Comparison of ENCODE assay signal across 27 mouse cellular contexts in genomic region chr6:66920786-66921185, GRCm38 (mm10). TPM values are rescaled to one million over a fixed set of nuclear protein-coding genes. Genes with fewer than 3 reads are reported as not detected.
A peak's percentile ranks its signal among the peaks of the same experiment; 100 is the strongest.
DNase-seq lines count a peak whose midpoint lies in the region; ATAC-seq lines count a peak whose summit lies in the region.
"Had no signal": no experiment of that assay in that cellular context is flagged by ENCODE, and none has a peak within 500 bp of the region (broad histone marks: within the 10 kb centered on the region; RNA-seq: fewer than 3 reads in every experiment).

No protein-coding gene starts in this region.

- 90% methylated on average over 4 of the region's 4 CpGs for WGBS in limb, embryonic 10.5 days

- no peaks in the 10 kb centered on the region for H3K36me3 ChIP-seq in limb, embryonic 10.5 days
- H3K36me3 ChIP-seq: embryonic facial prominence, embryonic 13.5 days; embryonic facial prominence, embryonic 15.5 days; forebrain, embryonic 10.5 days; forebrain, embryonic 12.5 days; G1E had no signal

- no peak overlapping the region for H3K27ac ChIP-seq in limb, embryonic 10.5 days
- H3K27ac ChIP-seq: embryonic facial prominence, embryonic 13.5 days; embryonic facial prominence, embryonic 15.5 days; forebrain, embryonic 10.5 days; forebrain, embryonic 12.5 days had no signal

- H3K9me3 ChIP-seq in limb, embryonic 10.5 days (replicated peaks) = no peaks in the 10 kb centered on the region
- H3K9me3 ChIP-seq: embryonic facial prominence, embryonic 13.5 days; embryonic facial prominence, embryonic 15.5 days; forebrain, embryonic 10.5 days; forebrain, embryonic 12.5 days; G1E had no signal

- ATAC-seq in common myeloid progenitor, adult 5-6 weeks (replicated peaks; ENCODE audit: low read depth, poor library complexity, severe bottlenecking) = 0 out of 2 replicates have a peak, but pooled peaks have one; percentile 5
- ATAC-seq: activated CD4-positive, CD25-positive, alpha-beta regulatory T cell, adult 4 months; CD4-positive, CD25-positive, alpha-beta regulatory T cell, adult 4 months; forebrain, embryonic 14.5 days; forebrain, embryonic 16.5 days; Patski had no signal

- DNase-seq in heart, adult 11 months = peak; percentile 81
- no peak for DNase-seq in heart, postnatal 10 days
- DNase-seq in limb, embryonic 10.5 days (ENCODE audit: low spot score) = peak; percentile 26
- DNase-seq in left cerebral cortex, adult 8-10 months (ENCODE audit: low spot score in 2 of 2) = no peak
- DNase-seq: adrenal gland, adult 8-10 months; adrenal gland, postnatal 14 days; adrenal gland, postnatal 36 days; B cell, adult 2 months; cerebellum, adult 11-12 months; cerebellum, adult 2 months; cerebellum, adult 9-10 months; cerebellum, postnatal 10 days; cerebellum, postnatal 25 days; embryo, embryonic 11 days had no signal

- H3K27me3 ChIP-seq in limb, embryonic 10.5 days (ENCODE audit: low read depth, poor library complexity, severe bottlenecking) = no peaks in the 10 kb centered on the region
- H3K27me3 ChIP-seq: CH12.LX; embryonic facial prominence, embryonic 13.5 days; embryonic facial prominence, embryonic 15.5 days; forebrain, embryonic 12.5 days; Patski had no signal

- intact Hi-C loops in heart, postnatal 10 days (cut with DNase I) = no loop called here

- H3K4me1 ChIP-seq in limb, embryonic 10.5 days = peaks cover 23% of the 10 kb centered on the region
- H3K4me1 ChIP-seq: embryonic facial prominence, embryonic 13.5 days; embryonic facial prominence, embryonic 15.5 days; forebrain, embryonic 12.5 days had no signal

- no peak overlapping the region for H3K4me3 ChIP-seq in limb, embryonic 10.5 days
- H3K4me3 ChIP-seq: embryonic facial prominence, embryonic 13.5 days; embryonic facial prominence, embryonic 15.5 days; erythroblast, embryonic 14.5 days; forebrain, embryonic 10.5 days; forebrain, embryonic 12.5 days had no signal

RNA-seq across cellular contexts. Expression of gene Gng12, which starts 24.6 kb away (rescaled TPM):
- 10 to 100 TPM; 63.9 to 66.8 TPM for total RNA-seq in heart, postnatal 10 days (2021)
- total RNA-seq in common myeloid progenitor, adult 5-6 weeks (2017) = 79.5 and 88.0 TPM in 2 replicates
- 61.2 and 73.9 TPM in 2 replicates for polyA plus RNA-seq in limb, embryonic 10.5 days (2016; fragmentation: Nextera tagmentation; extraction: Ambion mirVana)
- 10 to 100 TPM; 57.5 to 66.2 (median 59.2) TPM for total RNA-seq in left cerebral cortex, adult 8-10 months (2022)
- polyA plus RNA-seq: G1E had no signal

Comparison
In these comparisons a context has a peak if more than half of its experiments do, and no peak if none do; other contexts are left out.
1. DNase-seq: peak in heart, adult 11 months (single experiment) and limb, embryonic 10.5 days (single experiment); none in heart, postnatal 10 days (0 of 2) and left cerebral cortex, adult 8-10 months (0 of 2).